Mouse (Mus musculus) thymus, postnatal 36 days (tissue): Measurements from ENCODE around the gene Mrgprf.

Experiments
- DNase-seq, 2 experiments: peaks; one replicate each; pipeline ENCODE4 v3.0.0; 2022; ENCODE audit warnings: mixed read lengths in 2 of 2

The Mrgprf gene

DNA sequence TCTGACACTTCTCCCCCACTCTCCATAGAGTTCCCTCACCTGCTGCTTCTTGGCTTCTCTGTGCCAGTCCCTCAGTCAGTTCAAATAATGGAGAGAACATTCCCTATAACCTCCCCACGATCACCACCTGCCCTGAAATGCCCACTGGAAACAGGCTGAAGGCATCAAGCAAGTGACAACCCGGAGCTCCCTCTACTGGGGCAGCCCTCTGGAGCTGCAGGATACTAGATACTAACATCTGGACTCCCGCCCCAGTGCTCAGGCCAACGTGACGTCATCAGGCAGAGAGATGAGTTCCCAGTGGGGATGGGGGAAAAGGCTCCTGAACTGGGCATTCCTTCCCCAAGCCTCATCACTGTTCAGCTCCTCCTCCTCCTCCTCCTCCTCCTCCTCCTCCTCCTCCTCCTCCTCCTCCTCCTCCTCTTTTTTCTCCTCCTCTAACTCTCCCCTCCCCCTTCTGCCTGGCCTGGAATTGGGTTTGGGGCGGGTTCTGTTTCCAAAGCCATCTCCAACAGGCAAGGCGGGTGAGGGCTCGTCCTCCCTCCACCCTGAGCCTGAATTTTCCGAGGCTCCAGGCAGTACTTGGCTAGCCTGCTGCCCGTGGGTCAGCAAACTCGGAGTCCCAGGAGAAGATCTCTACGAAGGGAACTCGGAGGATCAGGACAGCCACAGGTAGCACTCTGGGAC lies at the start of gene Mrgprf:
Gene Mrgprf (plus strand): TSS at position 508 of the 687 bp plus-strand sequence.
- DNase-seq, result no peak

- DNase-seq, result peak; percentile 57 to 63
Observed at GRCm38 (mm10) chr7:145252715-145253476, 47.7 kb upstream of the Mrgprf start.

DNA sequence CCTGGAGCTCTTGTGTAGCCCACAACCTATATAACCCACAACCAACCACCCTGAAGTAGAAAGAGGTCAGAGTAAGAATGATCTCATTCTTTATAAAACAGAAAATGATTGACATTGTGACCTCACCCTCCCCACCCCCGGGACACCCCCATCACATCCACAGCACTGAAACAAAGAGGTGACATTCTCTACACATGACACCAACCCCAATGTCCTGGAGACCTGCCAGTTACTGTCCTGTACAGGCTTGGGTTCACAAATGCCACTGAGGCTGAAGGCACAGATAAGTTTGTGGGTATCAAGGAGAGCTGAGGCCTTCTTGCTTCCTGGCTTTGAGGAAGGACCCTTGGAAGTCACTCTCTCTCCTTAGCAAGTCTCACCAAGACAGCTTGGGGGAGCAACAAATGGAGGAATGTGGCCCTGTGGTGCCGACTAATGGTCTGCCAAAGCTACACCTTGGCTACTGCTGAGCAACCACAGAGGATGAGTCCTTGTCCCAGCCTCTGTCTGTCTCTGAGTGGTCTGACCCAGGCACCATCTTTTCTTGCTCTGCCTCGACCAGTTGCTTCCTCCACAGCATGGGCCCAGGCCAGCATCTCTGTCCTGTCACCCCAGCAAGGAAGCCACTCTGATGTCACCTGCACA lies 46.5 kb upstream of the Mrgprf start:
- no peak for DNase-seq

DNA sequence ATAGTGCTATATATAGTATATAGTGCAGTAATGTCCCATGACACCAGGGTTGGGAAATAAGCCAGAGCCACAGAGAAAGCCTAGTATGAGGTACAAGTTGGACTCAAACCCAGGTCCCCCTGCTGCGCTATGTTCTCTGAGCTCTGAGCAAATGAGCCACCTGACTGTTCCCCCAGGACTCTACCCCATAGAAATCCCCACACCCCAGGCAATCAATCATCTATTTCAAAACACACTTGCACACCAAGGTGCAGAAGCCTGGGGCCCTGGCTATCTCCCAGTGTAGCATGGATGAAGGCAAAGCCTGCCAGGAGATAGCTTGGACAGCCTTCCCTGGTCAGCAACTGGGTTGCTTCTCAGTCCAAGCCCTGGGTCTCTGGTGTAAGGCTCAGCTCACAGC lies 44.5 kb upstream of the Mrgprf start:
- no peak for DNase-seq

DNA sequence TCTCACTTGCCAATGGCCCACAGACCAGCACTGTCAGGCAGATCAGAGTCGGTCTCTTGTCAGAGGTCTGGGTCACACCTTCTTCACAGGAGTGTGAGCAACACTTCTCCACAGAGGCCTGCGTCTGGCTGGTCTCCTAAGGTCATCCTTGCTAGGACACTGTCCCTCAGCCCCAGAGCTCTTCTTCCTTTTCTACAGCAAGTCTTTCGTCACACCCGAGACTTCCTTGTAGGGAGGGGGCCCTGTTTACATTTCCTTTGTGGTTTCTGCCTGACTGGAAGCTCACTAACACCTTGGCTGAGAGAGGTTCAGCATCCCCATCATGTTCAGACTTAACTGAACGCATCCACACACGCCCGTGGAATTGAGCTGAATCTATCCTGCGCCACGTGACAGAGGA lies 36.4 kb upstream of the Mrgprf start:
- no peak for DNase-seq

DNA sequence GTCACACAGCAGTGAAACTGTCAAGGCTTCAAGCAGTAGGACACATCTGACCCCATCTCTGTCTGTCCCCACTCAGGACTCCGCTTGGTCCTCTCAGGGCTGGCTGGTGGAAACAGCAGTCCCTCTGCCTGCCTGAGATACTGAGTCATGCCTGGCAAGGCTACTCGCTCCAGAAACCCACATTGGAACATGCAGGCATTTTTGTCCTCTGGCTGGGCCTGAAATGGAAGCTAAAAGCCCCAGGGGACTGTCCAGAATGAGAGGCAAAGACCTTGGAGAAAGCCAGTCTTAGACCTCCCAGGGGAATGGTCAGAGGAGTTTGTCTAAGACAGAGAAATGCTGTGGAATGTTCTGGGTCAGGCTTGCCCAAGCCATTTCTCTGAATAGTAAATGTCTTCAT lies 34.6 kb upstream of the Mrgprf start:
- DNase-seq, result no peak

GRCm38 (mm10) chr7:145268890-145269289 lies 31.7 kb upstream of the Mrgprf start:
- no peak for DNase-seq

- no peak for DNase-seq
Observed at GRCm38 (mm10) chr7:145270955-145271354, 29.7 kb upstream of the Mrgprf start.

DNA sequence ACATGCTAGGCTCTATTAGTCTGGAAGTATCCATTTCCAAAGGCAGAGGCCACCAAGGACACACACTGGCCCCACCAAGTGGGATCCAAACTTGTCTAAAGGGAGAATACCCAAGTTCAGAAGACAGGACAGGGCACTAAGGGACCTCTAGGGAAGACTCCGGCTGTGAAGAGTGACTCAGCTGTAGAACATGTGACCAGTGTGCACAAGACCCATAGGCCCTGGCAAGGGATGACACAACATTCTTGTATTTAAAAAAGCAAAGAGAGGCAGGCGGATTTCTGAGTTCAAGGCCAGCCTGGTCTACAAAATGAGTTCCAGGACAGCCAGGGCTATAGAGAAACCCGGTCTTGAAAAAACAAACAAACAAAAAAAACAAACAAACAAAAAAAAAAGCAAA lies 25.1 kb upstream of the Mrgprf start:
- no peak for DNase-seq

DNA sequence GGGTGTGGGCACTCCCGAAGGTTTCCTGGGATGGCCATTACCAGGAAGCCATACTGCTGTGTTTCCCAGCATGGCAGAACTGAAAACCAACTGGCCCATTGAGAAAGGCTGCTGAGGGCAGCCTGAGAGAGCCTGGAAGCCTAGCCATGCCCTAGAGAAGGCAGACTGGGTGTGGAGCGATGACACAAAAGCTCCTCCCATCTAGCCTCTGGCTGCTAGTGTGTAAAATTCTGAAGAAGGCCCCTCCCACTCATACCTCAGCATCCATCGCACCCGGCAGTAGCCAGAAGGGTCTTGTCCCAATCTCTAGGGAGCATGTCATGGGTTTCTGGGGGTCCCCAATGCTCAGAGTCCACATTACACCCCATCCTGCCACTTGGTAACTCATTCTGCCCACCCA lies 19.2 kb upstream of the Mrgprf start:
- no peak for DNase-seq

DNA sequence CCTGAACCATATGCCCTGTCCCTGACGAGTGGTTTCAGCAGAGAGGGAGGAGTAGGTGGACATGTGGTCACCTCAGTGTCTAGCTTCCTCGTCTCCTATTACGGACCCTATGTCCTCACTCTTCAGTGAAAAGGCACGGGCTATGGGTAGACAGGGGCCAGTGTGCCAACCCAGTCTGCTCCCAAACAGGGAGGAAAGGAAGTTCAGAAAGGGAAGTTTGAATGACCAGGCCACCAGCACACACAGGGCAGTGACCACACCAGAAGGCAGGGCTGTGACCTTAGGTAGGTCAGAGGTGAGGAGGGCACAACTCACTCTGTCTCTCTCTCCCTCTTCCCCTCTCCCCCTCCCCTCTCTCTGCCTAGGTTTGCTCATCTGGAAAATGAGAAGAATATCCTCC lies 17.6 kb upstream of the Mrgprf start:
- no peak for DNase-seq

DNA sequence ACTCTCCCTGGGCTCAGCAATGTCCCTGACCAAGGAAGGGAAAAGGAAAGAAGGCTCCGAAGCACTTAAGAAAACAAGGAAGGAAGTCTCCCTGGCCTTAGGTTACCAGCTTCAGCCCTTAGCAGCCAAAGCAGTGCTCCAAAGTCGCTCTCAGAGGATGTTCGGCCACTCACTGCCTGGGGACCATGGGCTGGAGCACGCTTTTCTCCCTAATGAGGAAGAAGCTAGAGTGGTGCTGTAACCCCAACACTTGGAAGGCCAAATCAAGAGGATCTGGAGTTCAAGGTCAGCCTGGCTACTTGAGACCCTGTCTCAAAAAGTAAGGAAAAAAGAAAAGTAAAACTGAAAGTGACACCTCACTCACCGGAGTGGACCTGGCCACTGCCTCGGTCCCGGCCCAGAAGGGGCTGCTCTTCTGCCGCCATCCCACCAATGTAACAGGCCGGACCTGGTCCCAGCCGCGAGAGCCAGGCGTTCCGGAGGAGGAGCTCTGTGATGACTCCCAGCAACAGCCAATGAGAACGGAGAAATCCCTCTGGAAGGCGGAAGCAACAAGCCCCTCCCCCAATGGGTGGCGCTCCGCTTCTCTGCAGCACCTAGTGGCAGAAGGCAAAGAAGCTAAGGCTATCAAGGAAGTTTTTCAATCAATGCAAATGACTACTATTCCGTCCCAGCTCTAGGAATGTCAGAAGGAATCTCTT lies 17.0 kb upstream of the Mrgprf start, which contains the start of gene Tpcn2:
Gene Tpcn2 (minus strand): TSS at position 525 of the 701 bp plus-strand sequence.
- peak; percentile 87 to 90 for DNase-seq

DNA sequence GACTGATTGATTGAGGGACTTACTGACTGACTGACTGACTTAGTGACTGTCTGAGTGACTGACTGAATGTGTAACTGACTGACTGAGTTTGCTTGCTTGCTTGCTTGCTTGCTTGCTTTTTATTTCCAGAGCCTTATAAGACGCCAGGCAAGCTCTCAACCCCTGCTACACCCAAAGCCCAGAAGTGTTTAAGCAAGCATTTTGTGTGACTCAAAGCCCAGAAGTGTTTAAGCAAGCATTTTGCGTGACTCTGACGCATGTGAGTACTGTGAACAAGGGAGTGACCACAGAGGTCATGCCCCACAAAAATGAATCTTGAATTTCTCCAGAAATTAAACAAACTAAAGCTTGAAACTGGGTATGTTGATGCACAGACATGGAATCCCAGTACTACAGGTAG lies 16.3 kb upstream of the Mrgprf start:
- DNase-seq, result no peak

GRCm38 (mm10) chr7:145285476-145285875 lies 15.2 kb upstream of the Mrgprf start:
- DNase-seq, result no peak

DNA sequence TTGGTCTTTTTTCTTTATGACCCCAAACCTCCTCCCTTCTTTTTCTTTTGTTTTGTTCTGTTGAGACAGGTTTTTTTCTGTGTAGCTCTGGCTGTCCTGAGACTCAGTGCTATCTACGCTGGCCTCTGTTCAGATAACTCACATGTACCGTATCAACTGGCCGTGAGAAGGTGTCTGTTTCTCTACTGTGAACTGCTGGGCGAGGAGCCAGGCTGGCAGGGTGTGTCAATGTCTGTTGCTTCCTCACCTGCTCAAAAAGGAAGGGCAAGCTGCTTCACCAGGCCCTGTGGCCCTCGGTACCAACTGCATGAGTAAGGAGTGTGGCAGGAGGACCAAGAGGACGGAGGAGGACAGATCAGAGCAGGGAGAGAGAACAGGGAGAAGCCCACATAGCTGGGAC lies 13.2 kb upstream of the Mrgprf start:
- no peak for DNase-seq

DNA sequence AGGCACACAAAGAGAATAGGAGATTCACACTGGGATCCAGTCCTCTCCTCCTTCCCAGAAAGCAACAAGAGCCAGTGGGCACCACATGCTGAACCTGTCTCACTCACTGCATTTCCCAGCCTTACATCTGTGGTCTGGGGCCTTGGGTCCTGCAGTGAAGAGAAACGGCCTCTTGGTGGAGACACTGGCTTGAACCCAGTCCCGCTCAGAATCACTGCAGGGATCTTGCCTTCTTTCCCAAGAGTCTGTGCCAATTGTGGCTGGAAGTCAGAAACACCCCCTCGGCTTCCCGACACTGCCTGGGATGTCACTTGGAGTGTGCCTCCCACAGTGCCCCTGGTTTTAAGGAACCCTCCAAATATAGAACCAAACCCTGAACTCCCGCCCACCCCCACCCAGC lies 11.3 kb upstream of the Mrgprf start:
- no peak for DNase-seq

DNA sequence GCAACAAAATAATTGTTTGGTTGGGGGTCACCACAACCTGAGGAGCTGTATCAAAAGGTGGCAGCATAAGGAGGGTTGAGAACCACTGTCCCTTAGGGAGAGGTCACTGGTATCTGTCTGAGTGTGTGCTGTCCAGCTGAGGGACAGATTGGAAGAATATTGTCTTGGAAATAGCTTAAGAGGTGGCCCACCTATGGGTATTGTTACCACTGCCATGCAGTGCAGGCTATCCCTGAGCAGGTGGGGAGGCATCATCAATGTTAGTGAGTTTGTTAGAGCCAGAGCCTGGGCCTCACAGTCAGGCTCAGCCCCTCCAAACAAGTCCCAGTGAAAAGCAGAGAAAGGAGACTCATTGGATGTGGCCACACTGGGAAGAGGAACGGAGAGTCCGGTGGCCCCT lies 8.8 kb upstream of the Mrgprf start:
- DNase-seq, result no peak

DNA sequence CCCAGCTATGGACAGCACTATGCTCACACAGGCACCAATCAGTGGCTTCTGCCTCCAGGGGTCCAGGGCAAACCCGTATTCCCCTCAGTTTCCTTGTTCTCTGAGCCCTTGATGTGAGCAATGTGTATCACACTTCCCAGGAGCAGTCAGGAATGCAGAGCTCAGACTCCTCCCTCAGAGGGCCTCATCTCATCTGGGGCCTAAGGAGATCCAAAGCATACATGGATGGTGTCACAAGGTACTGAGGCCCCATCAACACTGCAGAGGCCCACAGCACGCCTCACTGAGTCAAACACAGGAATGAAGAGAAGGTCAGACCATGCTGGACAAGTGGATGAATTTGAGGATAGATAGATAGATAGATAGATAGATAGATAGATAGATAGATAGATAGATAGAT lies 7.9 kb upstream of the Mrgprf start:
- no peak for DNase-seq

- peak in 1 of 2 experiments; percentile 24 for DNase-seq
Observed at GRCm38 (mm10) chr7:145293859-145294258, 6.8 kb upstream of the Mrgprf start.

DNA sequence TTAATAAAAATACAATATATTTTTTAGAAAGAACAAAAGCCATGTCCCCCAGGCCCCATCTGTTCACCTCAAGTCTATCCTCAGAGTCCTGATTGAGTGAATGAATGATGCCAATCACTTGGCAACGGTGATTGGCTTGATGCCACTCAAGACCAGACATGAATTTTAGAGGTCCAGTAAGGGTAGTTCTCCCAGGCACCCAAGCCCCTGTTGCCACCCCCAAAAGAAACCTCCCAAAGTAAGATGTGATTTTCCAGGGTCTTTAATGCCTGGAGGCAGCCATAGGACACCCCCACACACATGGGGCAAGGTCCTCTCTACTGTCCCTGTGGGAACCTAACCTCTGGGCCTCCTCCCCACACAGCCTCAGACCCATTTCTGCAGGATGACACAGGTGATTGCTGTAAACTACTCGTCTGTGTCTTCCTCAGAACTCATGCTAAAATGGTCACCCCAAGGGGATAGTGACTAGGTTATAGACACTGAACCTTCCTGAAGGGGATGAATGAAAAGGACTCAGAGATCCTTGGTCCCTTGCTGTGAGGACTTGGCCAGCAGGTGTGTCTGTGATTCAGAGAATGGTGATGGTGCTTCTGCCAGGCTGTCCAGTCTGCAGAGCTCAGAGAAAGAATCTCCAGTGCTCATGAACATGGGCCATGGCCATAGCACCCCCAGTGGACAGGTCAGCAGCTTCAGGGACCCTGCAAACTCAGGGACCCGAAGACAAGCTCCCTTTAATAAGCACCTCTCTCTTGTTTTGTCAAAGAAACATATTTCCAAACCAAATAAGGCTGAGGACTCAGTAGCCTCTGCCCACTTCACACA lies 1.8 kb upstream of the Mrgprf start:
- DNase-seq, result no peak

GRCm38 (mm10) chr7:145299562-145300320 lies 887 bp upstream of the Mrgprf start:
- DNase-seq, result no peak

DNA sequence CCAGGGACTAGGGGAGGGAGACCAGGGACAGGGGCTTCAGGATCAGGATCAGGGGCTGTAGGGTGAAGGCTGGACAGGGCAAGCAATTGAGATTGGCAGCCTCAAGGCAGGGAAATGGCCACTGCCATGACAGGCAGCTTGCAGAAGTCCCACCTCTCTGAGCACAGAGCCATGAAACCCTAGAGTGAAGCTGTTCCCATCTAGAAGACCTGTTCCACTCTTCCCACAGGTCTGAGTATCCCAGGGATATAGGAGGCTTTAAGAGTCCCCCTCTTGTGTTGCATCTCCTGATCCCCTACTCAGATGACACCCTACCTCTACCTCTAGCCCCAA lies 346 bp downstream of the Mrgprf start:
- DNase-seq, result no peak
